ENCODE assay signal across 8 mouse cellular contexts in the genomic region with DNA sequence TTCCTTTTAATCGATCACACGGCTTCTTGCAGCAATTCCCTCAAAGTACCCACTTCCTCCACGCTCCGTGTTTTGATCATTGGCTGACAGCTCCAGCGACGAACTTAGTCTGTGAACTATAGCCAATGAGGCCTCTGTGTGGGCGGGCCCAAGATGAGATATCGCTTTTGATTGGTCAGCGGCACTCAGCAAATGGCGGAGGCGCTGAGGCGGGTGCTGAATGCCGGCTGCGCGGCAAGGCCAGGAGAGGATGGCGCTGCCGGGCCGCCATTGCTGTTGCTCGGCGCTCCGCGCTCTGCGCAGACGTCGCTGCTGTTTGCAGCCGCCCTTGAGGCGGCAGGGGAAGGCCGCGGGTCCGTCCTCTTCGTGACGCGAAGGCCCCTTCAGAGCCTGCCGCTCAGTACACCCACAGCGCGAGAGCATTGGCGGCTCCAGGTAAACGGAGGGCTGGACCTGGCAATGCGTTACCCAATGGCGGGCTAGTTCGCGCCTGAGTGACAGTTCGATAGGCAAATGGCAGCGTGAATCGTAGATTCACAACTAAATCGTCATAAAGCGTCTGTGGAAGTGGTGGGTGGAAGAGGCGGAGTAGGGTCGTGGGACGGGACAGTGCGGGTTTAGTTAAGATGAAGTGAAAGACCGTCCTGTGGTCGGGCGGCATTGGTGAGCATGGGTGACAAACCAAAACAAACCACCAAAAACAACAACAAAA. TPM values are rescaled to one million over a fixed set of nuclear protein-coding genes. Genes with fewer than 3 reads are reported as not detected.
A peak's percentile ranks its signal among the peaks of the same experiment; 100 is the strongest.
DNase-seq lines count a peak whose midpoint lies in the region; ATAC-seq lines count a peak whose summit lies in the region.

Gene Swsap1 (plus strand): TSS at position 186 of the 712 bp plus-strand sequence.

- under 1% methylated on average over 51 of the region's 54 CpGs for WGBS in hindbrain, embryonic 14.5 days

- peak within 1 kb of the TSS; percentile 80 for H3K9ac ChIP-seq in hindbrain, embryonic 14.5 days

- peaks cover 11% of the 10 kb centered on the region for H3K4me1 ChIP-seq in hindbrain, embryonic 14.5 days (replicated peaks; ENCODE audit: control insufficient read depth, insufficient read depth, low read length)

- ATAC-seq in hindbrain, embryonic 14.5 days (ENCODE audit: low FRiP score), result peak; percentile 98

- H3K36me3 ChIP-seq in hindbrain, embryonic 14.5 days (replicated peaks; ENCODE audit: control insufficient read depth, insufficient read depth), result no peaks in the 10 kb centered on the region

- peak within 1 kb of the TSS; percentile 97 for H3K27ac ChIP-seq in hindbrain, embryonic 14.5 days

- no peaks in the 10 kb centered on the region for H3K9me3 ChIP-seq in hindbrain, embryonic 14.5 days (ENCODE audit: control insufficient read depth, low read length)

- peak; percentile 100 for DNase-seq in R1 (ENCODE audit: low read depth, low spot score)
- peak; percentile 98 to 100 for DNase-seq in cerebellum, postnatal 25 days
- DNase-seq in frontal cortex, postnatal 25 days (ENCODE audit: low spot score in 2 of 2), result peak; percentile 100
- peak; percentile 98 for DNase-seq in hindbrain, embryonic 14.5 days (ENCODE audit: low spot score)
- DNase-seq in layer of hippocampus, postnatal 36 days, result peak; percentile 99
- DNase-seq in lung, postnatal 36 days, result peak; percentile 99
- DNase-seq in retina, postnatal 1 day, result peak; percentile 99
- peak; percentile 96 to 99 for DNase-seq in urinary bladder, adult 18-20 months (ENCODE audit: low spot score in 2 of 2)

- H3K27me3 ChIP-seq in hindbrain, embryonic 14.5 days (ENCODE audit: control insufficient read depth, insufficient read depth, low read length), result peaks cover 19% of the 10 kb centered on the region

- peak within 1 kb of the TSS; percentile 64 for H3K4me3 ChIP-seq in hindbrain, embryonic 14.5 days (replicated peaks; ENCODE audit: low read length)

- H3K4me2 ChIP-seq in hindbrain, embryonic 14.5 days (replicated peaks), result peak within 1 kb of the TSS; percentile 73

RNA-seq across cellular contexts. Expression of gene Swsap1, which starts in this region (rescaled TPM):
- polyA plus RNA-seq in hindbrain, embryonic 14.5 days (2014; fragmentation: Nextera tagmentation; extraction: Ambion mirVana), result 18.2 and 19.9 TPM in 2 replicates
- 10 to 100 TPM; 14.7 to 15.9 TPM for total RNA-seq in layer of hippocampus, postnatal 36 days (2021)

Comparison
In these comparisons a context has a peak if more than half of its experiments do, and no peak if none do; other contexts are left out.
1. Peak in every context shown above with its lines: DNase-seq, ATAC-seq, H3K4me3 ChIP-seq and H3K27ac ChIP-seq.